ENCODE assay signal across 31 mouse cellular contexts in the genomic region with DNA sequence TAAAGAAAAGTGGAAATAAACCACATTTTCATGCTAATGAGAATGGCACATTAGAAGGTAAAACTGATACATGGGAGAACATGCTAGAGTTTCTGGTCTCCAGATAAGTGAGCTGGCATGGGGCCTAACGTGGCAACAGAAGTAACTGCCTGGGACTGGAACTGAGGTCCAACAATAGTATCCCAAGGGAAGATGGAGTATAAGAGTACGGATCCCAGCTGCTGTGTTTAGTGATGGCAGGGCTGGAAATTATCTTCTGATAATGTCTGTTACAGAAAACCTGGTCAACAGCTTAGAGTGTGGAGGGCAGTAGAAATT. TPM values are rescaled to one million over a fixed set of nuclear protein-coding genes. Genes with fewer than 3 reads are reported as not detected.
DNase-seq lines count a peak whose midpoint lies in the region; ATAC-seq and TF ChIP-seq lines count a peak whose summit lies in the region.
"Had no signal": no experiment of that assay in that cellular context is flagged by ENCODE, and none has a peak within 500 bp of the region (broad histone marks: within the 10 kb centered on the region; RNA-seq: fewer than 3 reads in every experiment).

No protein-coding gene starts in this region.

- WGBS in kidney, embryonic 14.5 days, result 55% methylated on average over 2 of the region's 2 CpGs
- WGBS in kidney, adult 2 months, result 69% methylated on average over 2 of the region's 2 CpGs
- 55% methylated on average over 2 of the region's 2 CpGs for WGBS in lung, postnatal 0 days
- 67% methylated on average over 2 of the region's 2 CpGs for WGBS in stomach, embryonic 16.5 days

- TF ChIP-seq EP300 in lung, postnatal 0 days (IDR thresholded peaks at IDR 0.05), result no peak

- no peaks in the 10 kb centered on the region for H3K9me3 ChIP-seq in kidney, embryonic 14.5 days (ENCODE audit: control insufficient read depth, low read length)
- no peaks in the 10 kb centered on the region for H3K9me3 ChIP-seq in lung, postnatal 0 days (ENCODE audit: low read length)
- H3K9me3 ChIP-seq in stomach, embryonic 16.5 days (replicated peaks; ENCODE audit: control insufficient read depth, low read length), result no peaks in the 10 kb centered on the region
- H3K9me3 ChIP-seq: hindbrain, embryonic 13.5 days; limb, embryonic 12.5 days had no signal

- no peaks in the 10 kb centered on the region for H3K4me1 ChIP-seq in kidney, embryonic 14.5 days (ENCODE audit: control insufficient read depth, insufficient read depth, low read length)
- no peaks in the 10 kb centered on the region for H3K4me1 ChIP-seq in kidney, adult 2 months (ENCODE audit: control insufficient read depth, insufficient read depth, low read length)
- no peaks in the 10 kb centered on the region for H3K4me1 ChIP-seq in lung, postnatal 0 days (ENCODE audit: insufficient read depth, low read depth, low read length)
- H3K4me1 ChIP-seq in stomach, embryonic 16.5 days (ENCODE audit: control insufficient read depth, insufficient read depth, low read length), result no peaks in the 10 kb centered on the region; the same call in 1 of the 2 replicates
- H3K4me1 ChIP-seq: hindbrain, embryonic 13.5 days; limb, embryonic 12.5 days had no signal

- H3K27ac ChIP-seq in kidney, embryonic 14.5 days (ENCODE audit: low read depth, low read length), result peak overlapping the region; percentile 71; the same call in 1 of the 2 replicates
- H3K27ac ChIP-seq in kidney, adult 2 months (ENCODE audit: insufficient read depth, low read depth, low read length), result no peak overlapping the region
- H3K27ac ChIP-seq in lung, postnatal 0 days (ENCODE audit: low read length), result no peak overlapping the region
- peak overlapping the region; percentile 42; the same call in 1 of the 2 replicates for H3K27ac ChIP-seq in stomach, embryonic 16.5 days (ENCODE audit: low read length)
- H3K27ac ChIP-seq: hindbrain, embryonic 13.5 days; limb, embryonic 12.5 days had no signal

- DNase-seq in kidney, adult 18-20 months, result no peak
- peak; percentile 44 to 55 for DNase-seq in kidney, postnatal 4 days
- no peak for DNase-seq in kidney, adult 2 months
- DNase-seq in lung, postnatal 0 days (ENCODE audit: low spot score), result no peak
- no peak for DNase-seq in lung, postnatal 14 days
- DNase-seq in embryo, embryonic 9.5 days (ENCODE audit: extremely low spot score), result no peak
- DNase-seq: adrenal gland, adult 2 months; adrenal gland, postnatal 36 days; B cell, adult 2 months; cerebellum, adult 18-20 months; cerebellum, postnatal 10 days; gastrocnemius, postnatal 14 days; heart, postnatal 4 days; kidney, adult 8-10 months; layer of hippocampus, postnatal 36 days; lung, postnatal 10 days; midbrain, embryonic 14.5 days; thymus, postnatal 14 days had no signal

- ATAC-seq in kidney, embryonic 14.5 days (ENCODE audit: low FRiP score, low TSS enrichment), result no peak
- peak; percentile 24; the same call in 1 of the 2 replicates for ATAC-seq in lung, postnatal 0 days
- no peak for ATAC-seq in stomach, embryonic 16.5 days (ENCODE audit: insufficient read depth, low FRiP score)
- ATAC-seq: activated CD4-positive, CD25-positive, alpha-beta regulatory T cell, adult 4 months; forebrain, embryonic 16.5 days had no signal

- TF ChIP-seq CTCF in kidney, adult 2 months (conservative IDR thresholded peaks at IDR 0.05; ENCODE audit: insufficient read depth, insufficient read length, low read depth, low read length), result no peak
- no peak for TF ChIP-seq CTCF in lung, postnatal 0 days (IDR thresholded peaks at IDR 0.05)

- no peak for TF ChIP-seq POLR2A in kidney, adult 2 months (IDR thresholded peaks at IDR 0.05; ENCODE audit: low read depth, low read length)

- H3K27me3 ChIP-seq in kidney, embryonic 14.5 days (ENCODE audit: control insufficient read depth, insufficient read depth, low read length), result no peaks in the 10 kb centered on the region
- H3K27me3 ChIP-seq in kidney, adult 2 months (replicated peaks; ENCODE audit: control insufficient read depth, insufficient read depth, low read length), result no peaks in the 10 kb centered on the region
- H3K27me3 ChIP-seq in lung, postnatal 0 days (replicated peaks; ENCODE audit: insufficient read depth, low read length), result no peaks in the 10 kb centered on the region
- no peaks in the 10 kb centered on the region for H3K27me3 ChIP-seq in stomach, embryonic 16.5 days (ENCODE audit: control insufficient read depth, insufficient read depth, low read length)
- H3K27me3 ChIP-seq: hindbrain, embryonic 13.5 days; limb, embryonic 12.5 days had no signal

- H3K36me3 ChIP-seq in kidney, embryonic 14.5 days (ENCODE audit: control insufficient read depth, insufficient read depth, low read length), result no peaks in the 10 kb centered on the region
- H3K36me3 ChIP-seq in kidney, adult 2 months (ENCODE audit: control insufficient read depth, insufficient read depth, low read length), result no peaks in the 10 kb centered on the region
- no peaks in the 10 kb centered on the region for H3K36me3 ChIP-seq in lung, postnatal 0 days (ENCODE audit: insufficient read depth, low read length)
- H3K36me3 ChIP-seq in stomach, embryonic 16.5 days (ENCODE audit: control insufficient read depth, insufficient read depth, low read length), result no peaks in the 10 kb centered on the region
- H3K36me3 ChIP-seq: hindbrain, embryonic 13.5 days; limb, embryonic 12.5 days had no signal

- H3K9ac ChIP-seq in kidney, embryonic 14.5 days (ENCODE audit: low read depth, low read length), result no peak overlapping the region
- H3K9ac ChIP-seq in lung, postnatal 0 days (replicated peaks; ENCODE audit: low read depth), result no peak overlapping the region
- H3K9ac ChIP-seq in stomach, embryonic 16.5 days (ENCODE audit: low read length), result no peak overlapping the region
- H3K9ac ChIP-seq: hindbrain, embryonic 13.5 days; limb, embryonic 12.5 days had no signal

- H3K4me2 ChIP-seq in kidney, embryonic 14.5 days (replicated peaks; ENCODE audit: low read depth, low read length), result no peak overlapping the region
- H3K4me2 ChIP-seq in lung, postnatal 0 days (replicated peaks; ENCODE audit: low read depth, low read length), result no peak overlapping the region
- no peak overlapping the region for H3K4me2 ChIP-seq in stomach, embryonic 16.5 days (ENCODE audit: low read depth, low read length)
- H3K4me2 ChIP-seq: heart, embryonic 11.5 days; hindbrain, embryonic 13.5 days; limb, embryonic 12.5 days; liver, embryonic 11.5 days had no signal

- no peak overlapping the region for H3K4me3 ChIP-seq in kidney, embryonic 14.5 days (ENCODE audit: low read length)
- H3K4me3 ChIP-seq in kidney, adult 2 months (ENCODE audit: insufficient read depth, low read depth, low read length), result no peak overlapping the region
- no peak overlapping the region for H3K4me3 ChIP-seq in lung, postnatal 0 days (ENCODE audit: low read depth, low read length)
- no peak overlapping the region for H3K4me3 ChIP-seq in stomach, embryonic 16.5 days (replicated peaks; ENCODE audit: low read length)
- H3K4me3 ChIP-seq: erythroblast, embryonic 14.5 days; hindbrain, embryonic 13.5 days; limb, embryonic 12.5 days had no signal

RNA-seq across cellular contexts. Expression of gene Chrm5, which starts 2.7 kb away (rescaled TPM):
- 0.20 and 0.22 TPM in 2 replicates for polyA plus RNA-seq in kidney, embryonic 14.5 days (2014; fragmentation: Nextera tagmentation; extraction: Ambion mirVana)
- not detected in 2 replicates for polyA plus RNA-seq in kidney, adult 2 months (2012; rRNA removed)
- polyA plus RNA-seq in lung, postnatal 0 days (2015; fragmentation: Nextera tagmentation; extraction: Ambion mirVana), result not detected in 2 replicates
- 0.08 TPM in 1 of 2 replicates, not detected in the other for polyA plus RNA-seq in stomach, embryonic 16.5 days (2015; fragmentation: Nextera tagmentation; extraction: Ambion mirVana)
- polyA plus RNA-seq: activated CD4-positive, CD25-positive, alpha-beta regulatory T cell, adult 4 months; adrenal gland, adult 2 months; erythroblast, embryonic 14.5 days; heart, embryonic 11.5 days; heart, embryonic 16.5 days; limb, embryonic 12.5 days; liver, embryonic 11.5 days; liver, embryonic 16.5 days; spleen, adult 2 months; urinary bladder, adult 2 months had no signal

RNA-seq across cellular contexts. Expression of gene Aven, which starts 9.5 kb away (rescaled TPM):
- 10.9 and 12.4 TPM in 2 replicates for polyA plus RNA-seq in kidney, embryonic 14.5 days (2014; fragmentation: Nextera tagmentation; extraction: Ambion mirVana)
- 6.5 and 9.5 TPM in 2 replicates for polyA plus RNA-seq in kidney, adult 2 months (2012; rRNA removed)
- polyA plus RNA-seq in lung, postnatal 0 days (2015; fragmentation: Nextera tagmentation; extraction: Ambion mirVana), result 2.4 and 3.0 TPM in 2 replicates
- 2.8 and 3.5 TPM in 2 replicates for polyA plus RNA-seq in stomach, embryonic 16.5 days (2015; fragmentation: Nextera tagmentation; extraction: Ambion mirVana)

RNA-seq across cellular contexts. Expression of gene Emc7, which starts 28.5 kb away (rescaled TPM):
- 17.2 and 18.2 TPM in 2 replicates for polyA plus RNA-seq in kidney, embryonic 14.5 days (2014; fragmentation: Nextera tagmentation; extraction: Ambion mirVana)
- 12.1 and 14.5 TPM in 2 replicates for polyA plus RNA-seq in kidney, adult 2 months (2012; rRNA removed)
- polyA plus RNA-seq in lung, postnatal 0 days (2015; fragmentation: Nextera tagmentation; extraction: Ambion mirVana), result 29.0 and 31.6 TPM in 2 replicates
- polyA plus RNA-seq in stomach, embryonic 16.5 days (2015; fragmentation: Nextera tagmentation; extraction: Ambion mirVana), result 22.0 and 22.1 TPM in 2 replicates

Comparison
In these comparisons a context has a peak if more than half of its experiments do, and no peak if none do; other contexts are left out.
1. H3K27ac ChIP-seq: peak in kidney, embryonic 14.5 days (single experiment) and stomach, embryonic 16.5 days (single experiment); none in kidney, adult 2 months (single experiment) and lung, postnatal 0 days (single experiment).
2. DNase-seq: peak in kidney, postnatal 4 days (2 of 2); none in kidney, adult 18-20 months (single experiment), kidney, adult 2 months (single experiment), lung, postnatal 0 days (single experiment), lung, postnatal 14 days (single experiment) and embryo, embryonic 9.5 days (single experiment).